Mouse (Mus musculus) urinary bladder, postnatal 10 days (tissue): ENCODE data around the gene Rbms3.

Source experiments
- DNase-seq: peaks from one replicate; pipeline ENCODE4 v3.0.0; 2022; ENCODE audit warnings: low spot score

Gene Rbms3

GRCm38 (mm10) chr9:117484396-117484795, 145.3 kb downstream of the Rbms3 start:
- DNase-seq: no peak

GRCm38 (mm10) chr9:117476753-117477152, 153.0 kb downstream of the Rbms3 start:
- DNase-seq: no peak

GRCm38 (mm10) chr9:117452816-117453215, 176.9 kb downstream of the Rbms3 start:
- DNase-seq: no peak

- DNase-seq: no peak
Measured at GRCm38 (mm10) chr9:117442611-117443010, 187.1 kb downstream of the Rbms3 start.

- no peak for DNase-seq
Measured at GRCm38 (mm10) chr9:117435856-117436255, 193.9 kb downstream of the Rbms3 start.

GRCm38 (mm10) chr9:117430670-117431069, 199.0 kb downstream of the Rbms3 start:
- DNase-seq: no peak

GRCm38 (mm10) chr9:117429217-117430105, 200.3 kb downstream of the Rbms3 start:
- no peak for DNase-seq

- DNase-seq: no peak
Measured at GRCm38 (mm10) chr9:117423259-117423658, 206.5 kb downstream of the Rbms3 start.

GRCm38 (mm10) chr9:117419874-117420485, 209.7 kb downstream of the Rbms3 start:
- DNase-seq: no peak

- DNase-seq: no peak
Measured at GRCm38 (mm10) chr9:117413181-117413580, 216.5 kb downstream of the Rbms3 start.

GRCm38 (mm10) chr9:117412584-117412983, 217.1 kb downstream of the Rbms3 start:
- no peak for DNase-seq

- no peak for DNase-seq
Measured at GRCm38 (mm10) chr9:117404621-117405020, 225.1 kb downstream of the Rbms3 start.

- no peak for DNase-seq
Measured at GRCm38 (mm10) chr9:117400262-117400671, 229.4 kb downstream of the Rbms3 start.

- no peak for DNase-seq
Measured at GRCm38 (mm10) chr9:117397071-117397470, 232.6 kb downstream of the Rbms3 start.

GRCm38 (mm10) chr9:117396586-117396985, 233.1 kb downstream of the Rbms3 start:
- no peak for DNase-seq

- DNase-seq: no peak
Measured at GRCm38 (mm10) chr9:117393626-117394525, 235.8 kb downstream of the Rbms3 start.

- DNase-seq: no peak
Measured at GRCm38 (mm10) chr9:117388024-117388423, 241.7 kb downstream of the Rbms3 start.

GRCm38 (mm10) chr9:117380876-117381275, 248.8 kb downstream of the Rbms3 start:
- DNase-seq: no peak

GRCm38 (mm10) chr9:117380076-117380475, 249.6 kb downstream of the Rbms3 start:
- no peak for DNase-seq

GRCm38 (mm10) chr9:117379448-117379983, 250.2 kb downstream of the Rbms3 start:
- no peak for DNase-seq

GRCm38 (mm10) chr9:117378131-117378890, 251.4 kb downstream of the Rbms3 start:
- DNase-seq: no peak
